Mouse (Mus musculus): ENCODE measurements around the gene Ccl9. TPM values are rescaled to one million over a fixed set of nuclear protein-coding genes. Genes with fewer than 3 reads are reported as not detected.
"Not testable (repeated sequence)": the region's sequence is repeated elsewhere in the genome, so short reads cannot be mapped to it uniquely, and the experiment has no call there.

The Ccl9 gene
- polyA plus RNA-seq, 1 experiment from 2014 or later, result 9.7 TPM

DNA sequence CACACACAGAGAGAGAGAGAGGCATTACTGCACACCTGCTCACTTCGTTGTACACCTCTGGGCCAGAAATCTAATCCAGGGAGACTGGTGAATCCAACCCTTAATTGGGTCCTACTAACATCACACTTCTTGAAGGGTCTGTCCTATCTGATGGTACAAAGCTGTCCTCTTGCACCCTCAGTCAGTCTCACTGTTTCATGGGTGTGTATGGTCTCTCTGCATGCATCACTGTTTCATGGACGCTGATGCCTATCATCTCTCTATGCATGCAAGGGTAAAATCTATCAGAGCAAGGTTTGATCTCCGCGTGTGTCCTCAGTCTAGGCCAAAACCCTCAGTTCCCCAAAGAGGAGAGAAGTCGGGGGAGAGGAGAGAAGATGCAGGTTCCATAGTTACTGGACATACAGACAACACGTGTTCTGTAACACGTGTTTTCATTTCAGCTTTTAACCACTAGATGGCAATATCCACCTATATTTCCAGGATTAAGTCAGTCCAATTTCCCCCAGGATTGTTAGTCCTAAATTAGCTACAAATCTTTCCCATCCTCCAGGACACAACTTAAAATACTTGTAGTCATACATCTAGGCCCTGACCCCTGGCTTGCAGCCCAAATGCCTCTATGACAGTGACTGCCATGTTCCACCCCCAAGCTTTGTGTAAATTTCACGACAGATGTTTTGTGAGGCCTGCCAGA lies 22.2 kb downstream of the Ccl9 start:
- Histone ChIP-seq H3K4me2 (no peak overlapping the region), H3K4me1 (no peaks in the 10 kb centered on the region), H3K27me3 (replicated peaks) (no peaks in the 10 kb centered on the region), H3K4me3 (no peak overlapping the region), H3K36me3 (no peaks in the 10 kb centered on the region), H3K27ac (no peak overlapping the region), H3K9ac (no peak overlapping the region), H3K9me3 (replicated peaks) (no peaks in the 10 kb centered on the region)
- 25% methylated on average over 8 of the region's 8 CpGs for WGBS (ENCODE audit: insufficient replicate concordance)
- ATAC-seq, result no peak

DNA sequence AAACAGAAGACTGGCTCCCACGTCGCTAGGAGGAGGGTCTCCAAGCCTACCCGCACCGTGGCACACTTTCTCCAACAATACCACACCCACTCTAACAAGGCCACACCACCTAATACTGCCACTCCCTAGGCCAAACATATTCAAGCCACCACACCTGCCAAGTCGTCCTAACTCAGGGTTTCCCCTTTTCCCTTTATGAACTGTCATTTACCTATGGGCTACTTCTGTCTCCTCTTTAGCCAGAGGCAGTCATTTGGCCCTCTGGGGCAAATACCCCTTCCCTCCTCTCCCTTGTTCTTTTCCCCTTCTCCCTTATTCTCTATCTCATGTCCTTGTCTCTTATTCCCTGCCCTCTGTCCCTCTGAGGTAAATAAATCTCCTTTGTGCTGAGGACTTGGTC lies 26.8 kb downstream of the Ccl9 start:
- Histone ChIP-seq H3K9ac (no peak overlapping the region), H3K4me3 (no peak overlapping the region), H3K4me1 (no peaks in the 10 kb centered on the region), H3K4me2 (no peak overlapping the region), H3K27ac (no peak overlapping the region), H3K9me3 (replicated peaks) (no peaks in the 10 kb centered on the region), H3K27me3 (replicated peaks) (no peaks in the 10 kb centered on the region), H3K36me3 (no peaks in the 10 kb centered on the region)
- ATAC-seq, result no peak
- whole genome bisulfite sequencing (ENCODE audit: insufficient replicate concordance), result 88% methylated on average over 5 of the region's 5 CpGs

DNA sequence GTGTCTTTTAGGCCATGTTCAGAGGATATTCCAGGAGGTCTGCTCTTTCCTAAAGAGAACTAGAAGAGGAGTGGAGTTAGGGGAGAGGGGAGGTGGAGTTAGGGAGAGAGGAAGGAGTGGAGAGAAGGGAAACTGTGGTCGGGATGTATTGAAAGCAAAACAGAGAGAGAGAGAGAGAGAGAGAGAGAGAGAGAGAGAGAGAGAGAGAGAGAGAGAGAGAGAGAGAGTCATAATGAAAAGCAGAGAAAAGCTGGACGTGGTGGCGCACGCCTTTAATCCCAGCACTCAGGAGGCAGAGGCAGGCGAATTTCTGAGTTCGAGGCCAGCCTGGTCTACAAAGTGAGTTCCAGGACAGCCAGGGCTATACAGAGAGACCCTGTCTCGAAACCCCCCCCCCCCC lies 27.4 kb downstream of the Ccl9 start:
- 64% methylated on average over 7 of the region's 7 CpGs for WGBS (ENCODE audit: insufficient replicate concordance)

DNA sequence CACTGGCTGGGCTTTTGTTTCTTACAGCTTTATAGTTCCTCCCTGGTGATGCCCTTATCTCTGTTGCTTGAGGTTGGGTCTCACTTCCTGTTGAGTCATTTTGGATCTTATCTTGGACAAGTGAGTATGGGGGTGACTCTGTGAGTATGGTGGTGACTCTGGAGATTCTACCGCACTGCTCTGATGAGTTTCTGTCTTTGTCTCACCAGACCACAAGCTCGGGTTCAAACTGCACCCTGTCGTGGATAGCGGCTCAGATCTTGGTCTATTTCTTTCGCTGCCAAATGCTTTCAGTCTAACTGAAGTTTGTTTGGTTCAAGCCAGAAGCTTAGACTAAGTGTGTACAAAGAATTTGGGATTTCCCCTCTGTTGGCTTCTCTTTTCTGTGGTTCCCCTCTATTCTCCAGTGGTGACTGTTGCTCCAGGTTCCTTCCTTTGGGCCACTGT lies 28.2 kb downstream of the Ccl9 start:
- Histone ChIP-seq H3K27ac (no peak overlapping the region), H3K36me3 (no peaks in the 10 kb centered on the region), H3K4me1 (no peaks in the 10 kb centered on the region), H3K9ac (no peak overlapping the region), H3K27me3 (replicated peaks) (no peaks in the 10 kb centered on the region), H3K4me2 (no peak overlapping the region), H3K9me3 (replicated peaks) (no peaks in the 10 kb centered on the region), H3K4me3 (no peak overlapping the region)
- WGBS (ENCODE audit: insufficient replicate concordance), result 22% methylated on average over 5 of the region's 5 CpGs
- no peak for ATAC-seq

More for the DNA sequence above, 27.4 kb downstream of the Ccl9 start:
- not testable (repeated sequence) for H3K27me3 ChIP-seq (replicated peaks); H3K9ac ChIP-seq; H3K9me3 ChIP-seq (replicated peaks); H3K27ac ChIP-seq; H3K36me3 ChIP-seq; H3K4me3 ChIP-seq; H3K4me2 ChIP-seq; ATAC-seq; H3K4me1 ChIP-seq

DNA sequence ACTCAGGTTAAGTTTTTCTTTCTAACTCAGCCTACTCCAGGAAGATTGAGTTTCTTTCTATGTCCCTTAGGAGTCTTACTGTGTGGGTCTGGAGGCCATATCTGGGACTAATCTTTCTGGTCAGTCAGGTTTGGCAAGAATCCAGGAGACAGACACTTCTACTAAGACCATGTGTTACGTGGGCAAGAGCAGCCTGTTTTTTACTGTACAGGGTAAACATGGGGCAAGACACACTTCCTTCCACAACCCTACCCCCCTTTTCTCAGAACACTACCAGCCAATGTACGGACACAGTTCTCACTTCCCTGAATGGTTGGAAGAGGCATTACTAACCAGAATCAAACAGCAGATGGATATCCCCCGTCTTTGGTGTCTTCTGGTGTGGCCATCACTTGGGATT lies 34.2 kb downstream of the Ccl9 start:
- 48% methylated on average over 3 of the region's 3 CpGs for WGBS (ENCODE audit: insufficient replicate concordance)
- ATAC-seq, result no peak

DNA sequence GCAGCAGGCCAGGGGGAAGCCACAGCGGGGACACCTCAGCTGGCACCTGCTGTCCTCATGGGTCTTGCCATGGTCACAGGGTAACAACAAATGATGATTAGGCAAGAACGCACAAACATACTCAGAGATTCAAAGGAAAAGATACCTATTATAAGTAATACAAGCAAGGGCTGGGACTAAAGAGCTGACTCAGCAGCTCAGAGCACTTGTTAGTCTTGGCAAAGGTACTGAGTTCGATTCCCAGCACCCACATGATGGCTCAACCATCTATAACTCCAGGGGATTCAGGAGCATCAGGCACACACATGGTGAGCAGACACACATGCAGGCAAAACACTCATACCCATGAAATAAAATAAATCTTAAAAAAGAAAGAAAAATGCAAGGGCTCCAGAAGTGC lies 37.0 kb downstream of the Ccl9 start:
- no peak for ATAC-seq
- H3K4me3 ChIP-seq, result no peak overlapping the region
- no peaks in the 10 kb centered on the region for H3K9me3 ChIP-seq (replicated peaks)
- 63% methylated on average over 3 of the region's 3 CpGs for WGBS (ENCODE audit: insufficient replicate concordance)
- no peak overlapping the region for H3K27ac ChIP-seq
- no peak overlapping the region for H3K4me2 ChIP-seq
- H3K4me1 ChIP-seq, result 0 out of 2 replicates have a peak, but pooled peaks cover 6% of the 10 kb centered on the region
- no peak overlapping the region for H3K9ac ChIP-seq
- no peaks in the 10 kb centered on the region for H3K36me3 ChIP-seq
- no peaks in the 10 kb centered on the region for H3K27me3 ChIP-seq (replicated peaks)

More for the DNA sequence above, 34.2 kb downstream of the Ccl9 start:
- H3K4me3 ChIP-seq, result no peak overlapping the region
- H3K9me3 ChIP-seq (replicated peaks), result no peaks in the 10 kb centered on the region
- no peak overlapping the region for H3K4me2 ChIP-seq
- no peak overlapping the region for H3K9ac ChIP-seq
- no peaks in the 10 kb centered on the region for H3K36me3 ChIP-seq
- H3K27me3 ChIP-seq (replicated peaks), result no peaks in the 10 kb centered on the region
- H3K4me1 ChIP-seq, result no peaks in the 10 kb centered on the region
- H3K27ac ChIP-seq, result no peak overlapping the region

DNA sequence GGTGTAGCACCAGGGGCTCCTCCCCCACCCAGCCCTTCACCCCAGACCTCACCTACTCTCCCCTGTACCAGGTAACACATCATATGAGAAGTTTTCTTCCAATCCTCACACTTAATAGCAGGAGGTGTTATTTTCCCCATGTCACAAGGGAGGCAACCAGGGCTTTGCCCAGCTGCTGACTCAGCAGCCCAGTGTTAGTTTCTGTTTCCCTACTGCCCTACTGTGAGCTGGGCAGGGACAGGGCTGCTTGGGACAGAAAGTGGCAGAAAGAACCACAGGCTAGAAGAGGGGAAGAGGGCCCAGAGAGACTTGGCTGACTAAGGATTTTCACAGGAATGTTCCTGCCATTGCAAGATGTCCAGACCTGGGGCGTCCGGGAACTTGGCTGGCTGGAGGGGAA lies 37.5 kb downstream of the Ccl9 start:
- no peak overlapping the region for H3K4me3 ChIP-seq
- H3K9me3 ChIP-seq (replicated peaks), result no peaks in the 10 kb centered on the region
- H3K4me1 ChIP-seq, result peaks cover 10% of the 10 kb centered on the region; the same call in 1 of the 2 replicates
- no peaks in the 10 kb centered on the region for H3K36me3 ChIP-seq
- no peak overlapping the region for H3K27ac ChIP-seq
- 69% methylated on average over 2 of the region's 2 CpGs for WGBS (ENCODE audit: insufficient replicate concordance)
- H3K27me3 ChIP-seq (replicated peaks), result no peaks in the 10 kb centered on the region
- H3K4me2 ChIP-seq, result no peak overlapping the region
- H3K9ac ChIP-seq, result no peak overlapping the region
- no peak for ATAC-seq

DNA sequence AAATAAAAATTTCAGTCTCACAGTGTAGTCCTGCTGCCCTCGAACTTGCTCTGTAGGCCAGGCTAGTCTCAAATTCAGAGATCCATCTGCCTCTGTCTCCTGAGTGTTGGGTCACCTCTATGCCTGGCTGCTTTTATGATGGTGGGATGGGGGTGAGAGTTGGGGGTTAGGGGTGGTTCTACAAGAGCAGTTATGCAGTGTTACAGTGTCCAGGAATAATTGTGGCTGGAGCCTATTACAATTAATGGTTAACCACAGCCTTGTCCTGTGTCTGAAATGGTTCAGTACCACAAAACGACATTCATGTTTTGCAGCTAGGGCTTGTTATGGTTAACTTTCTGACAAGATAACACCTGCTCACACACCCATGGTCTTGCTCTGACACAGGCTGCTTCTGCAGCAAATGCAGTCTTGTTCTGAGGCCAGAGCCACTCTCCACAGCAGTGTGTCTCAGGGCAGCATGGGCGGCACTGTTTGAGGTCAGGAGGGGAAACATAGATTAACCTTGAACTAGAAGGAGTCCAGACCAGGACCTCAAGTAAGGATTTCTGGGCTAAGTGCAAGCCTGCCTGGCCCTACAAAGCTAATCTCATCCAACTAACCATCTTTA lies 39.6 kb downstream of the Ccl9 start:
- Histone ChIP-seq H3K36me3 (no peaks in the 10 kb centered on the region), H3K9ac (no peak overlapping the region), H3K27me3 (replicated peaks) (no peaks in the 10 kb centered on the region), H3K4me2 (no peak overlapping the region), H3K4me3 (no peak overlapping the region), H3K4me1 (peaks cover 10% of the 10 kb centered on the region; the same call in 1 of the 2 replicates), H3K9me3 (replicated peaks) (no peaks in the 10 kb centered on the region), H3K27ac (no peak overlapping the region)
- WGBS (ENCODE audit: insufficient replicate concordance), result 43% methylated on average over 3 of the region's 3 CpGs
- no peak for ATAC-seq

DNA sequence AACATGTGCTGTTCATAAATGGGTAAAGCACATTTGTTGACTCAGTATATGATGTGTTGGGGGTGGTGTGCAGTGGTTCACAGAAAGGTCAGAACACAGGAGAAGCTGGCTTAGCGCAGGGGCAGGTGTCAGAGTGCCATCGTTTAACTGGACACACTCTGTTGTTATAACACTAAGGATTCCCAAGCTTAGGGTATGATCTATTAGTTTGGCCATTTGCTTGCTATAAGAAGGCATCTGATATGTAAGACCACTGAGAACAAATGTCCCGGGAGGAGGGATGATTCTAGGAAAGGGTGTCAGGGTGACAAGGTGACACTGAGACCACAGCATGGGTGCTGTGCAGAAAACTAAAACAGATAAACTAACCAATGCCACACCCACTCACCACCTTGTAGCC lies 41.6 kb downstream of the Ccl9 start:
- Histone ChIP-seq H3K27me3 (replicated peaks) (no peaks in the 10 kb centered on the region), H3K4me1 (peaks cover 10% of the 10 kb centered on the region; the same call in 1 of the 2 replicates), H3K4me3 (no peak overlapping the region), H3K9me3 (replicated peaks) (no peaks in the 10 kb centered on the region), H3K9ac (no peak overlapping the region), H3K36me3 (no peaks in the 10 kb centered on the region), H3K27ac (no peak overlapping the region), H3K4me2 (no peak overlapping the region)
- 51% methylated on average over 3 of the region's 3 CpGs for WGBS (ENCODE audit: insufficient replicate concordance)
- no peak for ATAC-seq

DNA sequence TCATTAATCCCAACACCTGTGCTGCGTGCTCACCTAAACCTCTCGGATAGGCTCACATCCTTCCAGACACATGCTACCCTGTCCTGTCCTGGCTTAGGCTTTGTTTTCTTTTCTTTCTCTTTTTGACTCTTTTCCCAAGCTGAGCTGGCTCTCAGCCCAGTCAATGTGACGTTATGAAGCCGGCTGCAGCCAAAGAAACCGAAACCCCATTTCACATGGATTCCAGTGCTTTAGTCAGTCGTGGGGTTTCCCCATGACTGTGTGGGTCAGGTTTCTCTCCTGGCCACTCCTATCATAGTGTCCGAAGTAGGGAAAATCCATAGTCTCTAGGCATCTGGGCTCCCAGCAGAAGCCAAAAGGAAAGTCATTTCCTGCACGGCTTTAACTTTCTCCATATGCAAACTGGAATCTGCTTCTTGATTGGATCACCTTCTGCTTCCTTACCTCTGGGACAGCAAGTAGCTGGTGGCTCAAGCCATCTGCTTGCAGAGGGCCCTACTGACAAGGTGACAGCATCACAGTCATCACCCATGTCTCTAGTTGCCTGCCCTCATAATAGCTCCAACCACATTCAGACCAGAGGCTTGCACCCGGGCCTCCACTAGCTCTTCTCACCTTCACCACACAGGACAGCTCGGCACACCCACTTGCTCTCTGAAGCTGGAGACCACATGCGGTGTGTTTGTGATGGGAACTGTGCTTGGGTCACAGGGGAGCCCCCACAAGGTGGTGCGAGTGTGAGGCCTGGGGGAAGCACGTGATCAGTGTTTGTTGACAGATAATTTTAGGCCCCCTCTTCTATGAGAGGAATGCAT lies 43.6 kb downstream of the Ccl9 start:
- H3K4me2 ChIP-seq, result no peak overlapping the region
- H3K9ac ChIP-seq, result no peak overlapping the region
- ATAC-seq, result no peak
- no peak overlapping the region for H3K4me3 ChIP-seq
- peaks cover 10% of the 10 kb centered on the region; the same call in 1 of the 2 replicates for H3K4me1 ChIP-seq
- no peaks in the 10 kb centered on the region for H3K36me3 ChIP-seq
- H3K27me3 ChIP-seq (replicated peaks), result no peaks in the 10 kb centered on the region
- H3K9me3 ChIP-seq (replicated peaks), result no peaks in the 10 kb centered on the region
- H3K27ac ChIP-seq, result no peak overlapping the region
- 59% methylated on average over 13 of the region's 13 CpGs for WGBS (ENCODE audit: insufficient replicate concordance)

DNA sequence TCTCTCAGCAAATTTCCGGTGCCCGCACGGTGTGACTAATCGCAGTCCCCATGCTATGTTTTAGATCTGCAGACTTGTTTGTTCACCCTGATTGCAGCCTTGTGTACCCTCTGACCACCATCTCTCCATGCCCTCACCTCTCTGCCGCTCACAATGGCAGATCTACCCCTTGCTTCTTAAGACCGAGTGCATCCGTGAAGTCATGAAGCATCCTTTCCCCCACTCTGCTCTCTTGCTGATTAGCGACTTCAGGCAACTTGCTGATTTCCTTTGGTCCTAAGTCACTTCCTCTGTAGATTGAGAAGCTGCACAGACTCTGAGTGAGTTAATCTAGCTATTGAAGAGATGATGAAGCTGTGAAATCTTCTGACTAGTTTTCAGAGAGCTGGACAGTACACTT lies 44.3 kb downstream of the Ccl9 start:
- Histone ChIP-seq H3K4me1 (peaks cover 10% of the 10 kb centered on the region; the same call in 1 of the 2 replicates), H3K9me3 (replicated peaks) (no peaks in the 10 kb centered on the region), H3K9ac (no peak overlapping the region), H3K4me2 (no peak overlapping the region), H3K36me3 (no peaks in the 10 kb centered on the region), H3K27me3 (replicated peaks) (no peaks in the 10 kb centered on the region), H3K27ac (no peak overlapping the region), H3K4me3 (no peak overlapping the region)
- ATAC-seq, result no peak
- 65% methylated on average over 8 of the region's 8 CpGs for WGBS (ENCODE audit: insufficient replicate concordance)

DNA sequence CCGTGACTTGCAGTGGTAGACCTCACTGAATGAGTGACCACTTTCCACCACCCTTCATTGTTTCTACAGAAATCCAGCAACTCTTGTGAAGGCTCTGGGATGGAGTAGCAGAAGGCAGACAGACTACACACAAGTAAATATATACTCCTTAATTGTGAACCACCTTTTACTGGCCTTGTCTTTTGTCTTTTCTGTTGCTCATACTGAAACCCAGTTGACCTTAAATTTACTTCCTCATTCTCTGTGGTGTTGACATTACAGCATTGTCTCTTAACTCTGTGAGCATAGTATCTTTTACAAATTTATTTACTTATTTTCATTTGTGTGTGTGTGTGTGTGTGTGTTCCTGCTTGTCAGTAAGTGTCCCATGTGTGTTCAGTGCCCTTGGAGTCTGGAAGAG lies 45.2 kb downstream of the Ccl9 start:
- Histone ChIP-seq H3K9me3 (replicated peaks) (no peaks in the 10 kb centered on the region), H3K9ac (no peak overlapping the region), H3K36me3 (no peaks in the 10 kb centered on the region), H3K4me1 (peaks cover 10% of the 10 kb centered on the region; the same call in 1 of the 2 replicates), H3K27me3 (replicated peaks) (no peaks in the 10 kb centered on the region), H3K27ac (no peak overlapping the region), H3K4me2 (no peak overlapping the region), H3K4me3 (no peak overlapping the region)
- WGBS (ENCODE audit: insufficient replicate concordance), result 68% methylated on average over 1 of the region's 1 CpGs
- ATAC-seq, result no peak
